Mouse (Mus musculus): ENCODE measurements around the gene Terf2.
"Not testable (repeated sequence)": the region's sequence is repeated elsewhere in the genome, so short reads cannot be mapped to it uniquely, and the experiment has no call there.

The Terf2 gene

GRCm38 (mm10) chr8:107114150-107115007 lies 18.0 kb upstream of the Terf2 start:
- no peak for DNase-seq (ENCODE audit: low spot score in 2 of 2)

GRCm38 (mm10) chr8:107113209-107113608 lies 16.9 kb upstream of the Terf2 start:
- no peak for DNase-seq (ENCODE audit: low spot score in 2 of 2)

GRCm38 (mm10) chr8:107111340-107112105 lies 15.2 kb upstream of the Terf2 start:
- no peak for DNase-seq (ENCODE audit: low spot score in 2 of 2)

- DNase-seq (ENCODE audit: low spot score in 2 of 2) = no peak
Measured at GRCm38 (mm10) chr8:107110629-107111330, 14.4 kb upstream of the Terf2 start.

GRCm38 (mm10) chr8:107109816-107110435 lies 13.6 kb upstream of the Terf2 start:
- no peak for DNase-seq (ENCODE audit: low spot score in 2 of 2)

GRCm38 (mm10) chr8:107108978-107109720 lies 12.8 kb upstream of the Terf2 start:
- no peak for DNase-seq (ENCODE audit: low spot score in 2 of 2)

GRCm38 (mm10) chr8:107108089-107108488 lies 11.7 kb upstream of the Terf2 start:
- not testable (repeated sequence) for DNase-seq (ENCODE audit: low spot score in 2 of 2)

- peak; percentile 55 to 88 for DNase-seq (ENCODE audit: low spot score in 2 of 2)
Measured at GRCm38 (mm10) chr8:107104547-107104946, 8.2 kb upstream of the Terf2 start.

GRCm38 (mm10) chr8:107100635-107101034 lies 4.3 kb upstream of the Terf2 start:
- DNase-seq (ENCODE audit: low spot score in 2 of 2) = no peak

- DNase-seq (ENCODE audit: low spot score in 2 of 2) = peak in 1 of 2 experiments; percentile 63
Measured at GRCm38 (mm10) chr8:107095717-107096365, 506 bp downstream of the Terf2 start.

- DNase-seq (ENCODE audit: low spot score in 2 of 2) = no peak
Measured at GRCm38 (mm10) chr8:107090531-107090930, 5.8 kb downstream of the Terf2 start.

GRCm38 (mm10) chr8:107088526-107089063 lies 7.8 kb downstream of the Terf2 start:
- DNase-seq (ENCODE audit: low spot score in 2 of 2) = no peak

GRCm38 (mm10) chr8:107086018-107086417 lies 10.3 kb downstream of the Terf2 start:
- no peak for DNase-seq (ENCODE audit: low spot score in 2 of 2)

- DNase-seq (ENCODE audit: low spot score in 2 of 2) = no peak
Measured at GRCm38 (mm10) chr8:107085358-107085757, 11.0 kb downstream of the Terf2 start.

- no peak for DNase-seq (ENCODE audit: low spot score in 2 of 2)
Measured at GRCm38 (mm10) chr8:107076239-107076888, 20.0 kb downstream of the Terf2 start.

GRCm38 (mm10) chr8:107074128-107074527 lies 22.2 kb downstream of the Terf2 start:
- DNase-seq (ENCODE audit: low spot score in 2 of 2) = no peak

- no peak for DNase-seq (ENCODE audit: low spot score in 2 of 2)
Measured at GRCm38 (mm10) chr8:107073706-107074105, 22.6 kb downstream of the Terf2 start.

GRCm38 (mm10) chr8:107065511-107066496 lies 30.5 kb downstream of the Terf2 start, which contains the start of gene Tmed6:
Gene Tmed6 (minus strand): TSS chr8:107065644.
- DNase-seq (ENCODE audit: low spot score in 2 of 2) = no peak

Measured in urinary bladder, postnatal 4 days (tissue).